Mouse (Mus musculus) stomach, postnatal 0 days (tissue): ENCODE measurements at regions not wholly inside any gene's neighbourhood (a gene's known extent, or its start where the extent isn't known, plus 50 kb on each side); places are given as distances from the start of the nearest gene placed in this dataset.

ENCODE experiments used
- CTCF ChIP-seq: IDR thresholded peaks from 2 replicates; pipeline ENCODE4 v1.5.1; 2016; ENCODE audit warnings: antibody characterized with exemption, low read depth, mild to moderate bottlenecking, moderate library complexity
- EP300 ChIP-seq: optimal IDR thresholded peaks from 2 replicates; pipeline ENCODE3; 2016; ENCODE audit warnings: antibody characterized with exemption

DNA sequence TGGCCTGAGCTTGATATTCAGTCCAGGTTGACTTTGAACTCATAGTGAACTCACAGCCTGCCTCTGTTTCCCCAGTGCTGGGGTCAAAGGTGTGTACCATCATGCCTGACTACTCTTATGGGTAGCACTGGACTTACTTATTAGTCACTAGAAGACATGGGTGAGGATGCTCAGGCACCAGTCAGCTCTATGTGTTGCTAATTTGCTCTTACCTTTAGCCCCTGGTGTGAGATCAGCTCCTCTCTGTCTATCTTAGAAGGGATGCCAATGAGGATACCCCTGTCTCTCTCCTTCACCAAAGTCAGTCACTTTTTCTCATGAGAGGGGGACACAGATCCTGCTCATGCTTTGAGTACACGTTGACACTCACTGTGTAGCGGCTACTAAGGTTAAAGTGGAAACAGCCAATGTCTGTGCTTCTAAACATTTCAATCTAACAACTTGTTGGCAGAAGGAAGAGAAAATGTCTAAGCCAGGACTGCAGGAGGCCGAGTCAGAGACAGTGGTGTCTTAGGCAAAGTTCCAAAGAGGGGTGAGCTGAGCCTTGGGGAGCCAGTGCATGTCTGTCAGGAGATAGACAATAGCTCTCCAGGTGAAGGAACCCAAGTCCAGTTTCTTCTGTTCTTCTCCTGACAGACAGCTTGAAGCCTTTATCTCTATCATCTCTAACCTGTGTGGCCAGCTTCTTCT lies 78.2 kb upstream of the Mkln1 start:
- TF ChIP-seq CTCF: no peak
- no peak for TF ChIP-seq EP300
